Mouse (Mus musculus): ENCODE measurements around the gene Cd68. TPM values are rescaled to one million over a fixed set of nuclear protein-coding genes. Genes with fewer than 3 reads are reported as not detected.

The Cd68 gene
- polyA plus RNA-seq, 1 experiment, result 20.2 TPM

DNA sequence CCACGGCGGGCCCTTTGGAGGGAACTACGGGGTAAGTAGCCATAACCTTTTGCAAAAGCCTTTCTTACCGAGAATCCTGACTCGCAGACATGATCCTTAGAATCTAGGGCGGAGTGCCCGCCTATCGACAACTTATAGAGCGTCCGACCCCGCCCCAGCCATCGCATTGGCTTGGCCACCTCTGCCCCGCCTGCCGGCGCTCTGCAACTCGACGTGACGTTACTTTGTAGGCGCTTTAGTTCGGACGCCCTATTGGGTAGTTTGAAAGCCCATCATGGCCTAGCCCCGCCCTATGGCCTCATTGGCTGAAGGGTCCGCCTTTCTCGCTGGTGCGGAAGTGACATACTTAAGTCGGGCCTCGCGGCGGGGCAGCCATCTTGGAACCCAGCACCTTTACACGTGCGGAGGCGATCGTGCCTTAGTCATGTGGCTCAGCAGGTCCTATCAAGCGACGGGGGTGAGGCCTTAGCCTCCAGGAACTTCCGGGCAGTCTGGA lies 6.3 kb upstream of the Cd68 start, which contains the start of gene Eif4a1:
Eif4a1 (minus strand) TSS at position 213 of the 496 bp plus-strand sequence.
- DNase-seq (ENCODE audit: low read depth, low spot score), result peak; percentile 99
- WGBS, result under 1% methylated on average over 36 of the region's 36 CpGs

DNA sequence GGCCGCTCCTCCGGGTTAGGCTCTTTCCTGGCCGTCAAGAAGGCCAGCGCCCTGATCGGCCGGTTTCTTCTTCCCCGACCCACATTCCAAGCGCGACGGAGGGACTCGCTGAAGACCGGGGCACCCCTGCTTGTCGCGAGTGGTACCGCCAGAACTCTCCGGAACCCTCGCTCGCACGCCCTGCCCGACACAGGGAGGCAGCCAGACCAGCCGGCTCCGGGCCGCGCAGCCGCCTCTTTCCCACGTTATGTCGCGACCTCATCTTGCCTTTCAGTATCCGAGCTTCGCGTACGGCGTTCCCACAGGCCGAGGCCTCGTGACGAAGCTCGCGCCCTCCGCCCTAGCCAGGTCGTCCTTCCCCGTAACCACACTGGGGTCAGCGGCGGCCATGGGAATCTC lies 5.8 kb upstream of the Cd68 start:
- DNase-seq (ENCODE audit: low read depth, low spot score), result no peak
- under 1% methylated on average over 43 of the region's 43 CpGs for WGBS

DNA sequence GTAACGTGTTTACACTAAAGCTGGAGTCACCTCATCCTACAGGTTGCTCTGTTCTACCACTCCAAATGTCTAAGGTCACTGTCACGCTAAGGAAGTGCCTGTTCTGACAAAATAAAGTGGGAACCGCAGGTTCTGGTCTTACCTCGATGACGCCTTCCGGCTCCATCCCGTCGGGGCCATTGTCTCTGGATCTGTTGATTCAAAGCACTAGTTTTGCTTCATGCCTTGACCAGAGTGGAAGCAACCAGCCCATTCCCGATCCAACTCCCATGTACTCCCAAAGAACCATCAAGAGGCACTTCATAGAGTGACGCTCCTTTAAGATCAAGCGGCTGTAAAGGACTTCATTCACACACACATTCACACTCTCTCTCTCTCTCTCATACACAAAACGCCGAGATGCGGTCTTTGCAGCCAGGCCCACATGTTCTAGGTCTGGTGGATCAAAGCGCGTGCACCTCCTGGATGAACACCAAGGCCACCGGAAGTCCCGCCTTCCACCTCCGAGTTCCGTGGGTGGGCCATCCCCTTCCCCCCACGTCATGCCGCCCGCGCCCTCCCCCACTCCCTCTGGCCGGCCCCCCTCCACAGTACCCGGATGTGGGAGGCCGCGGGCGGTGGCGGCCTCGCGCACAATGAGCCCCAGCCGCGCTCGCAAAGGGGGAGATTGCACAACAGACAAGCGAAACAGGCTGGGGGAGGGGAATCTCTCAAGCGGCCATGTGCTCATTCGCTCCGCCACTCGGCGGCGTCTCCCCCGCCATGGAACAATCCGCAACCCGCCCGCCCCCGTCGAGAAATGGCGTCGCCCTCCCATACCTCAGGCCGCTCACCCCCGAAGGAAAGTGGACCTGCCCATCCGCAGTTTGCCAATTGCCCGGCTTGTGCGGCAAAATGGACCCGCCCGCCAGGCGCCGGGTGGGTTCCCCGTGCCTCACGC lies 5.1 kb upstream of the Cd68 start:
- DNase-seq (ENCODE audit: low read depth, low spot score), result peak; percentile 66
- 1% methylated on average over 61 of the region's 61 CpGs for WGBS

DNA sequence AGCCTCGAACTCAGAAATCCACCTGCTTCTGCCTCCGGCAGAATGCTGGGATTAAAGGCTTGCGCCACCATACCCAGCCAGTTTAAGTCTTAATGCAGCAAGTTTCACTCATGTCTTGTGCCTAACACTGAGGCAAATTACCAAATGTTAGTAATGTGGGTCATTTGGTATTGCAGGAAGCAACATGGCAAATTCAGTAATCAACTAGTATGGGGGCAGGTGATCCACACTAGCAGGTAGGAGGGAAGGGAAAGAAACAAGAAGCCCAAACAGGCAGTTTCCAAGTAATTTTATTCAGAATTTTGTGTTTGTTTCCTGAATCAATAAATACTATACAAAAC lies 682 bp upstream of the Cd68 start:
- no peak for DNase-seq (ENCODE audit: low read depth, low spot score)
- 83% methylated on average over 3 of the region's 3 CpGs for WGBS

DNA sequence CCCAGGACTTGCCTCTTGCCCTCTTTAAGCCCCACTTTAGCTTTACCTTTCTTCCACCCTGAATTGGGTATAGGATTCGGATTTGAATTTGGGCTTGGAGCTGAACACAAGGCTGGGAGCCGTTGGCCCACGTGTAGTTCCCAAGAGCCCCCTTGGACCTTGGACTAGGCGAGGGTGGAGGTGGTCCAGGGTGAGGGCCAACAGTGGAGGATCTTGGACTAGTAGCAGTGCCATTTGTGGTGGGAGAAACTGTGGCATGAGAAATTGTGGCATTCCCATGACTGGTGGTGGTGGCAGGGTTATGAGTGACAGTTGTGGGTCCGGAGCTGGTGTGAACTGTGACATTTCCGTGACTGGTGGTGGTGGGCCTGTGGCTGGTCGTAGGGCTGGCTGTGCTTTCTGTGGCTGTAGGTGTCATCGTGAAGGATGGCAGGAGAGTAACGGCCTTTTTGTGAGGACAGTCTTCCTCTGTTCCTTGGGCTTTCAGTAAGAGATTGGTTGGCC lies 444 bp downstream of the Cd68 start:
- 69% methylated on average over 9 of the region's 9 CpGs for WGBS
- DNase-seq (ENCODE audit: low read depth, low spot score), result no peak

DNA sequence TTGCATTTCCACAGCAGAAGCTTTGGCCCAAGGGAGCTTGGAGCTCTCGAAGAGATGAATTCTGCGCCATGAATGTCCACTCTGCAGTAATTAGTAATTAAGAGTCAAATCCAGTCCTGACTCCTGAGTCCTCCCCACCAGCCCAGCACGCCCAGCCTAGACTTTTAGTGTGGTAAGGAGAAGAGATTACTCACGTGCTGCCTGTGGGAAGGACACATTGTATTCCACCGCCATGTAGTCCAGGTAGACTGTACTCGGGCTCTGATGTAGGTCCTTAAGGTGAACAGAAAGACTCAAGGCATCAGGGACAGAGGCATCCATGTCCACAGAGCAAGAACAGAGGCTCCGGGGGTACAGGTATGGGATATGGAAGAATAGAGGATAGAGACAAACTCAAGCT lies 1.1 kb downstream of the Cd68 start:
- 85% methylated on average over 7 of the region's 7 CpGs for whole genome bisulfite sequencing
- DNase-seq (ENCODE audit: low read depth, low spot score), result no peak

DNA sequence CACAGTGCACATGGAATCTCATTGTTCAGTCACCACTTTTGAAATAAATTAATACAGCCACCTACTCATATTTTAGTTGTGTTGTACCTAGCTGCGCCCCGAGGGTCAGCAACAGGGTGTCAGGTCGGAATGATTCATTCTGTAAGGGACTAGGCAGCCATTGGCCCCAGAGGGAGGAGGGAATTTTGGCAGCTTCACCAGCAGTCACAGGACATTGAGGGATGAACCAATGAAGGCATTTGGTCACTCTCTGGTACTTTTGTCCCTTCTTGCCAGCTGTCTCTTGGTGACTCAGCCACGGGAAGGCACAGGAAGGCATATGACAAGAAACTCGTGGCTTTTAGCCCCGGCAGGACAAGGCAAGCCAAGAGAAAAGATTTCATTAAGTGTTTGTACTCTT lies 2.2 kb downstream of the Cd68 start:
- no peak for DNase-seq (ENCODE audit: low read depth, low spot score)
- 61% methylated on average over 6 of the region's 6 CpGs for WGBS

DNA sequence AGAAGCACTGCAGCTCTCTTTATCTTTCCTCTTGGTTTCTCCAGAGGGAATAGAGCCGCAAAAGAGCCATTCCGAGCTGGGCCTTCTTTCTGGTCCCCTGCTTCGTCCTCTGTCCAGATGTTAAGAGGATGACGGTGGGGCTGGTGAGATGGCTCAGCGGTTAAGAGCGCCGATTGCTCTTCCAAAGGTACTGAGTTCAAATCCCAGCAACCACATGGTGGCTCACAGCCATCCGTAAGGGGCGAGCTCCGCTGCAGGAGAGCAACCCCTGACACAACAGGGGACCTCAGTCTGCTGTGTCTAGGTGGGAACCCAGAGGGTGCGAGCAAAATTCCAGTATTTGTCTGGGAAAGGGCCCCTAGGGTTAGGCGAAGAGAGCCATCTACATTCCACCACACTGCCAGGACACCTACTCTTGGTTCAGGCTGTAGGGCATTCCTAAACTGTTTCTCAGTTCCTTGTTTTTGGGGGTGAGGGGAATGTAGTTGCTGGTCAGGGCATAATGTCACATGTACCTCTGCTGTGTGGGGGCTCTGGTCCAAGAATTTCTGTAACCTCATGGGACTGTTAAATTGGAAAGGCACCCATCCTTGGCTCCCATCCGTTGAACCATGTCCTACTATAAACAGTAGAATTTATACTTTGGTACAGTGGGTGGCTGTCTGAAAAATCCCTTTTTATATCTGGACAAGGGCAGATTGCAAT lies 2.8 kb downstream of the Cd68 start:
- 60% methylated on average over 13 of the region's 13 CpGs for WGBS
- no peak for DNase-seq (ENCODE audit: low read depth, low spot score)

DNA sequence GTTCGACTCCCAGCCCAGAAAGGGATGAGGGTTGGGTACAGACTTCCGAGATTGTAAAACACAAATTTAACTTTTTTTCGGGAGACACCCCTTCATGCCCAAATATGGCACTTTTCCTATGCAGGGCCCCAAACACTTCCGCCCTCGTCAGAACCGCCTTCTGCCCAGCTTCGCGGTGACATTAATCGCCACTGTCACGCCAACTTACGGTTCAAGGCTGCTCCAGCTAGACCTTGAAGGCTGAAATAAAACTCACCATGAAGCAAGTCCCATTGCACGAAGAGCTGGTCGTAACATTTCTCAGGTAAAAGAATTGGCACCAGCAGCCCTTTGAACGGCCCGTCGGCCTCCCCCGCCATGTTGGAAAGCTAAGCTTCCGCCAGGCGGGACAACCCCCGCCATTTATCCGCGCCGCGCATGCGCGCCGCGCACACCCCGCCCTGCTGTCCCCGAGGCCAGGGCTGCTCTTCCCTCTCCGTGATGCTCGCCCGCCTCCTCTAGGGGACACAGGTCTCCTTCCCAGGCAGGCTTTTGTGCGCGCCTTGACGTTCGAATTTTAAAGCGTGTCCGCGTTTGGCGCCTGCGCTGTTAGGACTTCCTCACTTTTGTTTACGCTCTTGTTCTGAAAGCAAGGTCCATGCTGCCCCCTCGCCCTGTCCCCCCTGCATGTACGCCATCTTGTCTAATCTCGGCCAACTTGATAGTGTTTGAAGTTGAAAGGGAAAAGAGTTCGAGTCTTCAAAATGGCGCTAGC lies 3.6 kb downstream of the Cd68 start, which contains the start of gene Mpdu1:
Mpdu1 (minus strand) TSS at position 430 of the 754 bp plus-strand sequence.
- DNase-seq (ENCODE audit: low read depth, low spot score), result peak; percentile 82
- WGBS, result under 1% methylated on average over 48 of the region's 48 CpGs

DNA sequence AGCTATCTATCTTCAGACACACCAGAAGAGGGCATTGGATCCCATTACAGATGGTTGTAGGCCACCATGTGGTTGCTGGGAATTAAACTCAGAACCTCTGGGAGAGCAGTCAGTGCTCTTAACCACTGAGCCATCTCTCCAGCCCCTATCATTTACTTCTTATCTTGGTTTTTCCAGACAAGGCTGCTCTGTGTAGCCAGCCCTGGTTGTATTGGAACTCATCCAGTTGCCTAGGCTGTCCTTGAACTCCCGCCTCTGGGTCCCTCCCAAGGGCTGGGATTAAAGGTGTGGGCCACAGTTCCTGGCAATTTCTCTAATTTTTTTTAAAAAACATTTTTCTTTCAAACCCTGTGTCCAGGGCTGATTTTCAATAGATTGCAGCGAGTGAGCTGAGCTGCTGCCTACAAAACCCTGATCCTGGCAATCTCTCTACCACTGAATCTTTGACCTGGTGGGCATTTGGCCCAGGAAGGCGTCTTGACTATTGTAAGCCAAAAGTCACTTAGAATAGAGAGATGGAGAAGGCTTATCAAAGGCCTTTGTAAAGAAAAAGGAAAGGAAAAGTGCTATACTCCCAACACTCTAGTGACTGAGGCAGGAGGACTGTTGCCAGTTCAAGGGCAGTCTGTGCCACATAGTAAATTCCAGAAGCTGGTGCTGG lies 4.6 kb downstream of the Cd68 start:
- 22% methylated on average over 3 of the region's 3 CpGs for WGBS
- no peak for DNase-seq (ENCODE audit: low read depth, low spot score)

DNA sequence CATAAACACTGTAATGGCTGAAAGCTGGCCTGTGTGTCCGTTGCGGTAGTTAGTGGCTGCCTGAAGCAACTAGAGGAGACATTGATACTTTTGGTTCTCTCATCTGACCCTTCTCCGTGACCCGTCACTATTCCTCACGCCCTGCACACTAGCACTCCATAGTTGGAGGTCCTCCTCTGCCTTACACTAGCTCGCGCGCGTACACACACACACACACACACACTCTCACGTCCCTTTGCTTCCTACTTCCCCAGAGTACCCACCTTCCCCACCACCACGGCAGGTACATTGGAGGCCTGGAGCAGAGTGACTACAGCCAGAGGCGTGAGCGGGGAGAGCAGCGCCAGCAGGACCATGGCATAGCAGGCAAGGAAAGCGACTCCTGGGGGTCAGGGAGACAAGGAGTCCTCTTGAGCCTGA lies 8.5 kb downstream of the Cd68 start:
- DNase-seq (ENCODE audit: low read depth, low spot score), result no peak
- 84% methylated on average over 15 of the region's 15 CpGs for WGBS

DNA sequence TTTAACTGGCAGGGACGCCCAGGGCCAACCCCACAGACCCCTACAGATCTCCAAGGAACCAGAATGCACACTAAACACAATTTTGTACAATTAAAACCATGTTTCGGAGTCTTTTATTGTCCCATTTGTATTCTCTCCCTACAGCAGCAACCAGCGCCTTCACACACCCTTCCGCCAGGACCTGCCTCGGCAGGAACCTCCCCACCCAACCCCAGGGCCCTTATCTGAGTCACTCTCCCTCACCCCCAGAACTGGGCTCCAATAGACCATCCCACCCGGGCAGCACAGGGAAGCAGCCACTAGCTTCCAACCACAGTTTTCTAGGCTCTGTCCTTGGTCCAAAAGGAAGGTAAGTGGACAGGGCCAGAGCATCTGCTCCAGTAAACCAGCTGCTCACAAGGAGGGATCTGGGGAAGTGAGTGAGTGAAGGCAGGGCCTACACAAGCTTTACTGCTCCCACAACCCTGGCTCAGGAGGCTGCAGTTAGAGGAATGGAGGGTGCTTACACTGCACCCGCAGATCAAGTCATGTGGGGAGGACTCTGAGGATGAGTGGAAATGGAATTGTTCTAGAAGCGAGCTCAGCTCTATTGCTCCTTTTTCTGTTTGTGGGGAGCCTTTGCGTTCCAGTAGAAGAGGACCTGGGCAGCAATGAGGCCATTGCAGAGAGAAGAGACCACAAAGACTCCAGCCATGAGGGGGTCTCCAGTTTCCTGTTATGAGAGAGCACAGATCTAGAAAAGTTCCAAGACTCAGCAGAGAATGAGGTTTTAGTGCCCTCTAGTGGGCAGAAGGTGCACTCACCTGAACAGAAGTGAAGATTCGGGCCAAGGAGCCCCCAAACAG lies 9.1 kb downstream of the Cd68 start:
- no peak for DNase-seq (ENCODE audit: low read depth, low spot score)
- WGBS, result 73% methylated on average over 10 of the region's 10 CpGs

DNA sequence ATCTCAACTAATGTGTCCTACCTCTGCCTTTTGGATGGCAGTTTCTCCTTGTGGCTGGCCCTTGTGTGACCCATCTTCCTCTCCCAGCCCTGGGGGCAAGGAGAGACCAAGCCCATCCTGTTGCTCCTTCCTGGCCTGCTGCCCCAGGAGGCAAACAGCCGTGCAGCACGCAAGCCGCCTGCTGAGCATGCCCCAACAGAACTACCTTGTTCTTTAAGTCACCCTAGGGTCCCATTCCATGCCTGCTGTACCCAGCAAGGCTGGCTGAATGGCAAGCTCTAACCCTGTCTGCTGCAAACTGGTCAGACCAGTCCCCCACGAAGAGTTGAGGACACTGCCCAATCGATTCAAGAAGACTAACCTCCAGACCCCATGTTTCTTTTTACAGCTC lies 9.9 kb downstream of the Cd68 start:
- 65% methylated on average over 5 of the region's 5 CpGs for WGBS
- no peak for DNase-seq (ENCODE audit: low read depth, low spot score)

DNA sequence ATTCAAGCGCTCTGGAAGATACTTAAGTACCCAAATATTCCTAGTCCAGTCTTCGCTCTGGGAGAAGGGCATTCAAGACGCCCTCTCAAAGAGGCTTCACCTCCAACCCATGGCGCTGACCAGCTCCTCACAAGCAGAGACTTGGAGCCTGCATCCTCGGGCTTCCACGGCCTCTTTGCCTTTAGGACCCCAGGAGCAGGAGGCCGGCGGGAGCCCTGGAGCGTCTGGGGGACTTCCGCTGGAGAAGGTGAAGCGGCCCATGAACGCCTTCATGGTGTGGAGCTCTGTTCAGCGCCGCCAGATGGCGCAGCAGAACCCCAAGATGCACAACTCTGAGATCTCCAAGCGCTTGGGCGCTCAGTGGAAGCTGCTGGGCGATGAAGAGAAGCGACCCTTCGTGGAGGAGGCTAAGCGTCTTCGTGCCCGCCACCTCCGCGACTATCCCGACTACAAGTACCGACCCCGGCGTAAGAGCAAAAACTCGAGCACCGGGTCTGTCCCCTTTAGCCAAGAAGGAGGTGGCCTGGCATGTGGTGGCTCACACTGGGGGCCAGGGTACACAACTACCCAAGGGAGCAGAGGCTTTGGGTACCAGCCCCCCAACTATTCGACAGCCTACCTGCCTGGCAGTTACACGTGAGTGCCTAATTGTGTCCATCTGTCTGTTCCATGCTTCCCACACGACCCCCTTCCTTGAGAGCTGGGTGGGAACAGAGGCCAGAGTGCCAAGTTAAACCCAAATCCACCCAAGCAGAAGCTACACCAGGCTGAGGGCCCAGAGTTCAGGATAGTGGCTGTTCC lies 10.5 kb downstream of the Cd68 start, which contains the start of gene Sox15:
Sox15 (plus strand) TSS at position 51 of the 801 bp plus-strand sequence.
- WGBS, result 48% methylated on average over 34 of the region's 34 CpGs
- no peak for DNase-seq (ENCODE audit: low read depth, low spot score)

DNA sequence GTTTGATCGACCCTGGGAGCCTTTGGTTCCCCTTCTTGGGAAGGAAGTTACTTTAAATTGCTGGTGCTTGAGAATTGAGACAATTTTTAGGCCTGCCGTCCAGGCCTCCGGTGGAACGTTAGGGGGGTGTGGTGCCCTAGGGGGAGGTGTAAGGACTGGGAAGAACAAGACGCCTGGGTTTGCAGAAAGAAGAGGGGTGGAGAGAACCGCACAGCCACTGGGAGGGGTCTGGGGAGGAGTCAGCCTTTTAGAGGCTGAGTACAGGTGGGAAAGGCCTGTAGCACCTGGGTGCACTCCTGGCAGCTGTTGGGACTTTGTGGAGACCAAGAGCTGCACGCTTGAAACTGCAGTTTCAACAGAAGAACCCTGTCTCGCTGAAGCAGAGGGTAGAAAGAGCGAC lies 11.2 kb downstream of the Cd68 start:
- DNase-seq (ENCODE audit: low read depth, low spot score), result no peak
- WGBS, result 40% methylated on average over 9 of the region's 9 CpGs

DNA sequence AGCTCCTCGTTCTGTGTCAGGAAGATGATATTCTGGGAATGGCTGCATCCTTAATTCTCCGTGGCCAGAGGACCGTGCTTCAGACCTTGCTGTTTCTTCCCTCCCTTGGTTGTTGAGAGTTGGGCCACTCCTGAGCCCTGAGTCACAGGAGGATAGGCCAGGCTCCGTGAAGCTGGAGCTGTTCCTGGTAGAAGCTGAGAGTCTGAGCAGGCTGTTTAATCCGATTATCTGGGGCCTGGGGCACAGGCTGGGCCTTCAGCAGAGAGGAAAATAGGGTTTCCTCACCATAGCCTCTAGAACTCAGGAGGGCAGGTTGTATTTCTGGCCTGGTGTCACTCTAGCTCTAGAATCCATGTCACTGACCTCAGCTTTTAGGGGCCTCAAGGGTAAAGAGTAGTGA lies 12.6 kb downstream of the Cd68 start:
- DNase-seq (ENCODE audit: low read depth, low spot score), result no peak
- 74% methylated on average over 5 of the region's 5 CpGs for WGBS

DNA sequence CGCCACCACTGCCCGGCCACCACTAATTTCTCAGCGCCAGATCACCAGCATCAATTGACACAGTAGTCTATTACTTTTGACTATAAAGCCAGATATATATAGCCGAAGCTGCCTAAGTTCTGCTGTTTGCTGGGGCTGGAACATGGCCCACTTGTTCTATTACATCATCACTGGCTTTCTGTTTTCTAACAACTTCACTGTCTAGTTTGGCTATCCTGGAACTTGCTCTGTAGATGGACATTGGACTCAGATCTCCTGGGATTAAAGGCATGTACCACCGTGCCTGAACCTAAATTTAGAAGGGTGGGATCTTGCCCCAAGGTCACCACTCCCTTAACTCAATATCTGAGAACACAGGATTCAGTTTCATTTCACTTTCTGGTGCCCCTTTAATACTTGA lies 20.1 kb downstream of the Cd68 start:
- 82% methylated on average over 5 of the region's 5 CpGs for WGBS
- no peak for DNase-seq (ENCODE audit: low read depth, low spot score)

DNA sequence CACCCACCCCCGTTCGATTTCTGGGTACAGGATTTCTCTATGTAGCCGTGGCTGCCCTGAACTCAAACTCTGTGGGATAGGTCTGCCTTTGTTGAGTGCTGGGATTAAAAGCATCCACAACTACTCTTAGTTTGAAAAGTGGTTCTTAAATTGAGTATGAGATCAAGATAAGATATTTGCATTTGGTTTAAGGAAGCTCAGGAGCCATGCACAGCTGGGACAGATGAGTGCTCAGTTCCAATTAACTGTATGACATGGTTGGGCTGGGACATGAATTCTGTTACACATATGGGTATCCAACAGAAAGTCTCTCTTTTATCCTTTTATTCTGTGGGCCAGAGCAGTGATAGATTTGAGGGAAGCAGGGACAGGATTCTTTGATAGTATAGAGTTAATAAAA lies 30.5 kb downstream of the Cd68 start:
- WGBS, result 61% methylated on average over 3 of the region's 3 CpGs
- no peak for DNase-seq (ENCODE audit: low read depth, low spot score)

All from large intestine, adult 2 months (tissue).